In the genomic region with DNA sequence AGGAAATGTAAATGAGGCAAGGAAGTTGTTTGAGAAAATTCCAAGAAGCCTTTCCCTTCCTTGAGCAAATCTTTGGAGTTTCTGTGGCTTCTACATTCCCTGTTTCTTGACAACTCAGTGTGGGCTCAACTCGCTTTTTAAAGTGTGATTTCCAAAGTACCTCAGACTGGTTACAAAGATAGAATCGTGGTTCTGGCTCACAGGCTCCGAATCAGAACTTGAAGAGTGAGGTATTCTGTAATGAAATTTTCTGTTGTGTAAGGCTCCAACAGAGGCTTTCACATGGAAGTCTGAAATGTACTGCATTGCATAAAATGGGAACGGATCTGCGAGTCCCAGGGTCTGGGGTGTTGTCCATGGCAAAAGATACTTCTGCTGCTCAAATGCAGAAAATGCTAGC, we compare ENCODE assay signal across 10 mouse cellular contexts.
"Had no signal": no experiment of that assay in that cellular context is flagged by ENCODE, and none has a peak within 500 bp of the region (broad histone marks: within the 10 kb centered on the region; RNA-seq: fewer than 3 reads in every experiment).

No protein-coding gene starts in this region.

- DNase-seq: retina, postnatal 1 day; right cerebral cortex, postnatal 14 days; right cerebral cortex, postnatal 25 days; spleen, adult 18-20 months; thymus, adult 18-20 months; thymus, adult 2 months; thymus, postnatal 14 days; thymus, postnatal 25 days; thymus, postnatal 36 days; thymus, postnatal 4 days had no signal
